Mouse (Mus musculus): ENCODE data around the gene Nup107.
A peak's percentile ranks its signal among the peaks of the same experiment; 100 is the strongest.

Gene Nup107

DNA sequence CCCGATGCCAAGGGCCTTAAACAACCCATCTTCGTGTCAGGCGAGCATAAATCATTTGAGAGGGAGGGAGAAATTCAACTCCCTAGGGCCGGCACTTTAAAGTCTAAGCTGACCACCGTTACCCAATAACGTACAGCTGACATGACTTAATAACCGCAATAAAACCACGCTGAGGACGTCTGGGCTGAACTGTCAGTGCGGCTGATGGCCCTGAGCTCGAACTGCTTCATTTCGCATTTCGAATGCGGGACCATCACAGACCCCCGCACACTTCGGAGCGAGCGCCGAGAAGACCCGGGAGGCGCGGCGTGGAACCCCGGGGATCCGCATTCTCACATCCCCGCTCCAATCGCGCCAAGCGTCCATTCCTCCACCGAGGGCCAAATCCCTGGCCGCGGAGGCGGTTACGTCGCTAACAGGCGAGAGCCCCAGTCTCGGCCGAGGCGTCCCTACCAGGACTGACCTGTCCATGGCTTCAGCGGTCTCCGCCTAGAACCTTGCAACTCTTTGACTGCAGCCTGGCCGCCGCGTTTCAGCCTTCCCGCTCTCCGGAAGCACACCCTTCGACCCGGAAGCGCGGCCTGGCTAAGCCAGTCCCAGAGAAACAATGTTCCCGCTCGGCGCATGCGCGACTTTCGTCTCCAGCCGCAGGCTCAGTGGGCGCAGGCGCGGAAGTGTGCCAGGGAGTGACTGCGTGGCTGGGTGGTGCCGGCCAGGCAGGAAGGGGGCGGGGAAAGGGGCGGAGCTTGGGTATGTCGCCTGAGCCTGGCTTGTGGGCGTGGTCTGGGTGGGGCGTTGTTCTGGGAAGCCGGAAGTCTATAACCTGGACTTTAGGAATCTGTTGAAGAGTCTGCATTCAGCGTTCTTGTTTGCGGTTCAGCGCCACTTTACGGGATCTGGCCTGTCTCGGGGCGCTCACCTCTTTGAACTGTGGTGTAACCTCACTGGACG is at the start of gene Nup107:
TSS of gene Nup107 (minus strand) at position 565 of the 951 bp plus-strand sequence.
- peak; percentile 100 for DNase-seq (ENCODE audit: low spot score)

DNA sequence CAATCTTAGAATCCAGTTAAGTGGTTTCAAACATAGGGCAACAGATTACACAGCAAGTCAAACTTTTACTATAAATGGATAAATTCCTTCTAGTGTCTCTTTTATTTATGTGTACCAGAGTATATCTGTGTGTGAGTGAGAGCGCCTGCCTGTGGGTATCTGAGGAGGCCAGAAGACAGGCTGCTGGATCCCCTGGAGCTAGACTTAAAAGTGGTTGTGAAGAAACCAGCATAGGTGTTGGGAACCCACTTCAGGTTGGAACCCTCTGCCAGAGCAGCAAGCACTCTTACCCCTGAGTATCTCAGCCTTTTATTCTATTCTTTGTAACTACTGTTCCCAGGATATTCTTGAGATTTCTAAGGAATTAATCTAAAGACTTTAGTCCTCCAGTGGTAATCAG is 49.3 kb upstream of the Nup107 start:
- DNase-seq (ENCODE audit: low spot score) = no peak

DNA sequence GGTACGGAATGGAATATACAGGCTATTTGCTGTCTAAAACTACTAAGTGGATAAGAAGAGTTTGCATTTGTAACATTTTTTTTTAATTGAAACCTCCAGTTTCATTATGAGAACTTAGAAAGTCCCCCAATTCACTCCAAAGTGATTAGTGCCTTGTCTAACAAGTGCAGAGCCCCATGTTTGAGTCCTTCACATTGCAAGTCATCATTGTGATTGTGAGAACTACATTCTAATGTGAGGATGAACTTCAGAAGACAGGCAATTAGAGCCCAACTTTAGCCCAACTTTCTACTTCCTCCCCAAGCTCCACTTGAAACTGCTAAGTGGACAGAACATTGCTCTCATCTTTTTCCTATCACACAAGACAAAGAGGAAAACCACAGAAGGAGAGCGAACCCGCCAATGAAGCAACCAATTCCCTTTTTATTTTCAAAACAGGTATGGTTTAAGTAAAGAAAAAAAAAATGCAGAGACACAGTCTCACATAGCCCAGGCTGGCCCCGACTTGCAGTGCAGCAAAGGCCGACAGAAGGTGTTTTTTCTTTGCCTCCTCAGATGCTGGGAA is 48.0 kb upstream of the Nup107 start:
- no peak for DNase-seq (ENCODE audit: low spot score)

- DNase-seq (ENCODE audit: low spot score) = no peak
These were observed 47.2 kb upstream of the Nup107 start for GRCm38 (mm10) chr10:117839737-117840136.

GRCm38 (mm10) chr10:117838924-117839323 is 46.4 kb upstream of the Nup107 start:
- DNase-seq (ENCODE audit: low spot score) = no peak

DNA sequence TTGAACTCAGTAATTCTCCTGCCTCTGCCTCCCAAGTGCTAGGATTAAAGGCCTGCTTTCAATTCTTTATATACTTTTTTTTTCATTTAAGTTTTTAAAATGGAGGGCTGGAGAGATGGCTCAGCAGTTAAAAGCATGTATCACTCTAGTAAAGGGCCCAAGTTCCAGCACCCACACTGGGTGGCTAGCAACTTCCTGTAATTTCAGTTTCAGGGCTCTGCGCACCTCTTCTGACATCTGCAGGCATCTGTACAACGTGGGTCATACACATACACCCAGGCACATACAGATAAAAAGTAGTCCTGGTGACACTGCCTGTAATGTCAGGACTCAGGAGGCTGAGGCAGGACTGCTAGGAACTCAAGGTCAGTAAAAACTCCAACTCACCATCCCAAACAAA is 43.8 kb upstream of the Nup107 start:
- DNase-seq (ENCODE audit: low spot score) = no peak

DNA sequence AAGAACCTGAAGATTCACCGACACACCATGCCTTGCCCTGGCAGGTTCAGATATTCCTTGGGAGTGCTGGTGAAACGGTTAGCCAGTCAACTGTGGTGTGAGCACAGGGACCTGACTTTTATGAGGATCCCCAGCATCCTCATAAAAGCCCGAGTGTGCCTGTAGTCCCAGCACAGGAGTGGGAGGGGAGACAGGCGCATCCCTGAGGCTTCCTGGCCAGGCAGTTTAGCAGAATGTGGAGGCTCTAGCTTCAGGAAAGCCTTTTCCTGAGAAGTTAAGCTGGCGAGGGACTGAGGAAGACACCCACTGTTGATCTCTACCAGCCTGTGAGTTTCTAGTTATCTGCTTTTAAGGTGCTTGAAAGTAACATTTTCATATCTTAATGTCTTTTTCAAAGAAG is 42.9 kb upstream of the Nup107 start:
- DNase-seq (ENCODE audit: low spot score) = no peak

DNA sequence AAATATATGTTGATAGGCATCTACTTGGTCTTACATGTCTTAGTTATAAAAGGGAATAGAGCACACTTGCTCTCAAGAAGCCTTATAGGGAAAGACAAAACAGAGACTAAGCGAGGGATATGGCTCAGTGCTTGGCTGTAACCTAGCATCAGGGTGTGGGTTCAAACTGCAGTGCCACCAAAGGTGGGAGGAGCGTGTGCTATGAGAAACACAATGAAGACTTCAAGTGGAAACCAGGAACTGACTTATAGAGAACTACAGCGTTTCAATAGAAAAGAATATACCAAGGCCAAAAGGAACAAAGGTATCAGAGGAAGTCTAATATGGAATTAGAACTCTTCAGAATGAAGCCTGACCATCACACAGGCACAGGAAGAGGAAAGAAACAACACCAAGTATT is 38.3 kb upstream of the Nup107 start:
- no peak for DNase-seq (ENCODE audit: low spot score)

DNA sequence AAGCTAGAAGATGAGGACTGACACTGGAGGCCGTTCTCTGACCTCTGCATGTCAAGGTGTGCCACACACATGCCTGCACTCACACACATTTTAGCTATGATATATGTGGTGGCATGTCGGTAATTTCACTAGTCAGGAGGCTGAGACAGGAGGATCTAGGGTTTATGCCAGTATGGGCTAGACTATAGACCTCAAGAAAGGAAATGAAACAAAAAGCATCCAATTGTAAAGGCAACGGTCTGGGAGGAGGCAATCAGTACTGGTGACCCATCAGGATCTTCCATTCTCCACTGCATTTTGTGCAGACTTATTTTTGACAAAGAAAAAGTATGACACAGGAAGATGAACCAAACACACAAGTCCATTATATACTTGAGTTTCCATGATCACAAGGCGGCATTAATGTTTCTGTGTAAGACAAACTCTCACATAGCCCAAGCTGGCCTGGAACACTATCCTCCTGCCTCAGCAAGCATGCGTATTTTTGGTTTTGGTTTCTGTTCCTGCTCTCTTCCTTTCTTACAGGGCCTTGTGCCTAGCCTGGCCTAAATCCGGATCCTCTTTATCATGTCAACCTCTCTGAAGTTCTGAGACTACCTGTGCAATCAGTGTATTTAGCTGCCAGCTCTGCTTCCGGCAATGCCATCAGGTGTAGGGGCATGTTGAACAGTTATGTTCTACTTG is 37.1 kb upstream of the Nup107 start:
- no peak for DNase-seq (ENCODE audit: low spot score)

GRCm38 (mm10) chr10:117829022-117829421 is 36.5 kb upstream of the Nup107 start:
- no peak for DNase-seq (ENCODE audit: low spot score)

DNA sequence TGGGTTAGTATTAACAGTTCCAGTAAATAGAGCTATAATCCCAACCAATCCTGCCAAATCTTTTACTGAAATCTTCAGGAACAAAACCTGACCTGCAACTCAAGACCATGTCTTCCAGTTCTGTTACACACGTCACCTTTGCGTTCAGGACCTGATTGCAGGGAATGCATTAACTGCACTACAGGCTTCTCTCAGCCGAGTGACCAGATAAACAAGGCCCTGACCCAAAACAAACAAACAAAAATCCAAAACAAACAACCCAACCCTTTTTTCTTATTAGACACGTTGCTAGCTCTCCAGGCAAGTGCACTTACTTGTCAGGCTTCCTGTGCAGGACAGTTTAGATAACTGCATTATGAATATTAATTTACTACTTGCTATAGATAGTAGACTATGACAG is 36.0 kb upstream of the Nup107 start:
- DNase-seq (ENCODE audit: low spot score) = no peak

DNA sequence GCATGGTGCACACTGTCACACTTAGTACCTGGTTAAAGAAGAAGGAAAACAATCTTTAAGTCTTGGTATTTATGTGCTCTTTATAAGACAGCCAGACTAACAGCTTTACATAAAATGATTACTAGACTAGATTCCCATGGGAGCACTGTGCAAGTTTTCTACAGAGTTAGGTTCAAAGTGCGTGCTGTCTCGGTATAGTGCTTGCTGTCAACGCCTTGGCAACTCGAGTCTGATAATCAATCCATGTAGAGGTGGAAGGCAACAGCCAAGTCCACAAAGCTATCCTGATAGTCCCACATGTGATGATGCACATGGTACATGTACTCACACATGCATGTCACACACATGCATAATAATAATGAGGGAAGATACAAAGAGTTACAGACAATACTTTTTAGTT is 32.1 kb upstream of the Nup107 start:
- no peak for DNase-seq (ENCODE audit: low spot score)

DNA sequence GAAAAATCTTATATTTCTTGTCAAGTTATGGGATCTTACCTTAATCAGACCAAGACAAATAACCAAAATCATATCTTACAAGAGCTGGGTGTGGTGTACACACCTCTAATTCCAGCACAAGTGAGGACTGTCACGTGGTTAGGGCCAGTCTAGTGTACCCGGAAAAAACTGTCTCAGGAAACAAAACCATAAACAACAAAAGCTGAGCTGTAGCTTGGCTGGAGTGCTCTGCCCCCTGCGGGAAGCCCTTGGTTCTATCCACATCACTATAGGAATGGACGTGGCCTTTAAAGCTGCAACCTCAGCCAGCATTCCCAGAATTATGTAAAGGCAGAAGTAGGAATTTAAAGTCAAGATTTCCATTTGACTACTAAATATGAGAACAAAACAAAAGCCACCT is 31.6 kb upstream of the Nup107 start:
- no peak for DNase-seq (ENCODE audit: low spot score)

GRCm38 (mm10) chr10:117823321-117823720 is 30.8 kb upstream of the Nup107 start:
- no peak for DNase-seq (ENCODE audit: low spot score)

- DNase-seq (ENCODE audit: low spot score) = no peak
These were observed 26.1 kb upstream of the Nup107 start for GRCm38 (mm10) chr10:117818600-117818999.

DNA sequence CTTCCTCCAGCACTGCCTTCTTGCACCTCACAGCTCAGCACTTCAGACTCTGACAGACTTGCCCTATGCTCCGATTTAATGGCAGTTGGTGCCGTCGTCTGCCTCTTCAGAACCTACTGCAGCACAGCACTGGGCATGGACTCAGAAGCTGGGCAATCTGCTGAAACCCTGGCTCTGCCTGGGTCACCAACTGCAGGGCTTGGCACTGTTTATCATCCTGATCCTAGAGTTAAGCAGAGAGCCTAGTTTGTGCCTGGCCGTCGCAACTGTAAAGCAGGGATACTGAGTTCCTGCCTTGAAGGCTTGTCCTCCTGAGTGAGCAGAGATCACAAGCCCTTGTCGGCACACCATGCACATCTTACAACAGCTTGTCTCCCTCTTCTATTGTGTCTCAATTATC is 24.2 kb upstream of the Nup107 start:
- DNase-seq (ENCODE audit: low spot score) = no peak

DNA sequence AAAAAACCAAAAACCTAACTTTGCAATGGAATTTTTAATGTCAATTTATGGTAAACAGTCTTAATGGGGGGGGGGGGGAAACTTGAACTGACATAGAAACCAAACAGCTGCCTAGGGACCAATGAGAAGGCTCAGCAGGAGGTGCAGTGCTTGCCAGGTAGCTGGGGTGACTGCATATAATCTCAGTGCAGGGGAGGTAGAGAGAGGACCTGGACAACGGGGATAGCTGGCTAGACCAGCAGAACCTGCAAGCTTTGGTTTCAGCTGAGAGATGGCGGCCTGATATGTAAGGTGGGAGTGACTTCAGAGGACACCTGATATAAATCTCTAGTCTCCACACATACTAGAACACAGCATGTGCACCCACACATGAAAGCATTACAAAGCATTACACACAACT is 20.0 kb upstream of the Nup107 start:
- no peak for DNase-seq (ENCODE audit: low spot score)

- DNase-seq (ENCODE audit: low spot score) = no peak
These were observed 19.1 kb upstream of the Nup107 start for GRCm38 (mm10) chr10:117811555-117811954.

- no peak for DNase-seq (ENCODE audit: low spot score)
These were observed 18.0 kb upstream of the Nup107 start for GRCm38 (mm10) chr10:117810506-117810905.

DNA sequence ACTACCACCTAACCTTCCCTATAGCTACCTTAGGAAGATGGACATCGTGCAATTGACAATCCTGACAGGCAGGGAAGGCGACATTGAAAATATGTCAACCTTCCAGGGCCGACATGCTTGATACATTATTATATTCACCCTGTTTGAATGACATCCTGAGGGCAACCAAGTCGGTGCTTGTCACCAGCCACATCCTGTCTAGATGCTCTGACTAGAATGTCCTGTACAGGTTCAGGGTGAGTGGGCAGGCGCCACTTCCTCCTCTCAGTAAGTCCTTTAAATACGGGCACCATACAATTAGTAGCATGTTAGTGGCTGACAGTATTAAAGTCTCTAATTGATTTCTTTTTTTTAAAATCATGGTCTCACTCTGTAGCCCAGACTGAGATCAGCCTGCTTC is 15.6 kb upstream of the Nup107 start:
- peak; percentile 25 for DNase-seq (ENCODE audit: low spot score)

DNA sequence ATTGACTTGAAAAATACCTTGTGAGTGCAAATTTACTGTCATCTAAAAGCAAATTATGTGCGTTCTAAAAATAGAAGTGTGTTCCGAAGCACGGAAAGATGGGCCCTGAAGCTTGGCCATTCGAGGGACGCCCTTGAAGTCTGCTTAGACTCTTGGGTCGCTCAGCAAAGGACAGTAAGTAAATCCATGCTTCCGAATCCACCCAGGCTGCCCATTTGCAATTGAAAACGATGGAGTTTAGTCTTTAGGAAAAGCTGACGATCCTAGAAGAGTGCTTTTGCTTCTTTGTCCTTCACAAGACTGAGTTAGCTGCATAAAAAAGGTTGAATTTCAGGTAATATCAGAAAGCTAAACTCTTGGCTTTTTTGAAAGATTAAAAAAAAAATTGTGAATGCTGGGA is 13.4 kb upstream of the Nup107 start:
- DNase-seq (ENCODE audit: low spot score) = no peak

GRCm38 (mm10) chr10:117803870-117804850 is 11.7 kb upstream of the Nup107 start:
- no peak for DNase-seq (ENCODE audit: low spot score)
